Mouse (Mus musculus) ovary, postnatal 10 days (tissue): ENCODE measurements around the gene 2010111I01Rik.
"Not testable (repeated sequence)": the region's sequence is repeated elsewhere in the genome, so short reads cannot be mapped to it uniquely, and the experiment has no call there.

Experiments used
- DNase-seq: peaks from one replicate; pipeline ENCODE4 v3.0.0; 2022; ENCODE audit warnings: low spot score

The 2010111I01Rik gene

DNA sequence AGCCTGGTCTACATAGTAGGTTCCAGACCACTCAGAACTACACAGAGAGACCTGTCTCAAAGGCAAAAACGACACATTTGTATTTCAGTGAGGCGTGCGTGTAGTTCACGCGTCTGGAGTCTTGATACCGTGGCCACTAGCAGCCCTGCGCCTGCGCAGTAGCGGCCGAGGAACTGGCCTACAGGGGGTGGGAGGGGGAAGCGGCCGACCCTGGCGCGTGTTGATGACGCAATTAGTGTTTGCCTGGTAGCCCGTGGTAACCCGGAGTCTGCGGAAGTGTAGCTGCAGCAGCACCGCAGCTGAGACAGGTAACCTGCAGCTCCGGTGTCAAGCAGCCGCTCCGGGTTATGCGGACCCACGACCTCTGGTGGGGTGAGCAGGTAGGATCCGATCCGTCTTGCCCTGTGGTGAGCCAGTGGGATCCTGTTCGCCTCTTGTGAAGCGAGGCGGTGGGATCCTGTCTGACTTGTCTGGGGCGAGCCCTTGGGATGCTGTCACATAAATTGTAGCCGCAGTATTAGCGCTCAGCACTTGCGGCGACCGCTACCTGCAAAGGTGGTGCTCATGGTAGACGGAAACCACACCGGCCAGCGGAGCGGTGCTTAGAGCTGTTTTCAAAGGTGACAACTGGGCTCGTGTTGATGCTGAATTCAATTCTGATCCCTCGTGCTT lies at the start of gene 2010111I01Rik:
Gene 2010111I01Rik (plus strand): TSS at position 254 of the 672 bp plus-strand sequence.
- DNase-seq, result peak; percentile 97

DNA sequence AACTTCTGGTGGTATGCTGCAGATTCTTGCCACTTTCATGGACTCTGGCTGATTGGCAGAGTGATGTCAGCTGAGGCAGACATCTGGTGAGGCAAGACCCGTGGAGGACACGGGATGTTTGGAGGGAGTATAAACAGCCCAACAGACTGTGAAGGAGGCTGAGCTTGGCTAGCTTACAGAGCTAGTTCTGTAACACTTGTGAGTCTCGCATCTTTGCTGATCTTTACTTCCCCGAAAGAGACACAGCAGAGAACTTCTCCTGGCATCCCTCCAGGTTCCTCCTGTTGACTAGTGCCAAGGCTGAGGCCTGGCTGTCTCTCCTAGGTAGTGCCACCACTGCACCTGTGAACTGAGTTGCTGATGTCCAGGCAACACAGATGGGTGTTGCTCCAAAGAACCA lies 48.0 kb upstream of the 2010111I01Rik start:
- no peak for DNase-seq

DNA sequence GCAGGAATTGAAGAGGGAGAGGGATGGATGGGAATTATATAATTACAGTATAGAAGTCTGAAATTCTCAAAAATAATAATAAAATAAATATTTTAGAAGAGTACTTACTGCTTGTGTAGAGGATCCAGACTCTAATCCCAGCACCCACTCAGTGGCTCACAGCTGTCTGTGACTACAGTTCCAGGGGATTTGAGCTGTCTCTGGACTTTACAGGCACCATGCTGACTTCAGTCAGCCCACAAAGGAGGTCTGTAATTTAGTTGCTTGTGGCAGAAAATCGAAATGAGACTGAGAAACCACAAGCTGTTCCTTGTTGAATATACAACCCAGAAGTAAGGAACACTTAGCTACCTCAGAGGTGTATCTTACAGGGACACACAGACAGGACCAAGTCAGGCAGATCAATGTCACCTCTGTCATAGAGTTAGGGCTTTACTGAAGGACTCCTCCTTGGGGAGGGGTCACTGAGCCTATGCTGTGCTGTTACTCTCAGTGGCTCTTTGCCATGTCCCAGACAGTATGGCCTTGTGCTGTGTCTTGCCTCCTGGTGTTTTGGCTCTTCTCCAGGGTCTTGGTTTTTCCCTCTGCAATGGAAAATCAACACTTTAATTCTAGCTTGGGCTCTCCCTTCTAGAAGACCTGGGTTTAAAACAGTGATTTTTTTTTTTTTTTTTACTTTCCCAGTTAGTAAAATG lies 47.1 kb upstream of the 2010111I01Rik start:
- DNase-seq, result no peak

DNA sequence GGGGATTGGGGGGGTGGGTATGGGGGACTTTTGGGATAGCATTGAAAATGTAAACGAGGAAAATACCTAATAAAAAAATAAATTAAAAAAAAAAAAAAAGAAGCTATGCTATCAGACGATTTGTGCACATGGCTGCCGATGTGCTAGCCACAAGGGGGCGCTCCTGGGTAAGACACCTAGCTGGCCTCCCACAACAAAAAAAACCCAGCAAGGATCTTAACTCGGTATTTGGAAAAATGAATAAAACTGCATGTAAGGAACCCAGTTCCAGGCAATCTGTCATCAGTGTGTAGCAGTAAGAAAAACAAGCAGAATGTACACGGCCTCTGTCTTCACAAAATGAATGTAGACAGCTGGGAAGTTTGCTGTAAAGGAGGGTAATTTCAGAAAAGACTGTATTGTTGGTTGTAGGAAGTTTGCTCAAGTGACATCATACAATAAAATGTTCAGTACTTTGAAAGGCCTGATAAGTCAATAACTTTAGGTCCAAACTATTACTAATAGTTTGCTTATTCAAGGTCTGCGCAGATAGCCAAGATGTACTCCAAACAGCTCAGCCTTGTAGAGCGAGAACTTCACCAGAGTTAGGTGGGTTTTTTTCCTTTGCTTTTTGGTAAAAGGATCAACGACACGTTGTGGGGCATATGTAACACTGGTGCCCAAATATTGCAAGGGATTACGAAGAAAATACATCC lies 44.9 kb upstream of the 2010111I01Rik start:
- DNase-seq, result peak; percentile 49

DNA sequence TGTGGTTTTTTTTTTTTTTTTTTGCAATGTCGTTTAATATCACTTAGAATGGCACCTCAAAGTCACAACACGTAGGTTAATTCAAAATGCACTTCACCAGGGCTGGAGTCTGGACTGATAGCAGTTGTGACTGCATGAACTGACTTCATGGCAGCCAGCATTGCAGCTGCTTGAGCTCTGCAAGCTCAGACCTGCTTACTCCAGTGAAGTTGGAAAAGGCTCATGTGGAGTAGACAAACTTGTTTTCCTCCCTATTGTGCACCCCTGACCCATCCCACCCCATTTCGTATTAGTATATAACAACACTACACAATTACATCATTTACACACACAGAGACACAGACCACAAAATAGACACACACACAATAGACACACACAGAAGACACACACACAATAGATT lies 42.0 kb upstream of the 2010111I01Rik start:
- DNase-seq, result no peak

DNA sequence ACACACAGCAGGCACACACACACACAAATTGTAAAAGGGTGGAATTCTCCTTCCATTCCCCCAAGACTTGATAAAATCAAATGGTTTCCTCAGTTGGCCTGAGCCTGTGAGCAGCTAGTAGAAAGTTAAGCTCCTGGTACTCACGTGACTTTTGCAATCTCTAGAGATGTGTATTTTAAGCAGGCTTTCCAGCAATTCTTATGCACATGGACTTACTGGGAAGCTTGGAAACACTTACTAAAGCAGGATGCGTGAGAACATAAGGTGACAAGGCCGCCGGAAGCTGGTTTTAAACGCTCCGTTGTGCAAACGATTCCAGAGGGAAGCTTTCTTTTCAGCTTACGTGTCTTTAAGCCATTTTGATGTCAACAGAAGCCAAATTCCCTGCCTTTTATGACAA lies 41.5 kb upstream of the 2010111I01Rik start:
- no peak for DNase-seq

DNA sequence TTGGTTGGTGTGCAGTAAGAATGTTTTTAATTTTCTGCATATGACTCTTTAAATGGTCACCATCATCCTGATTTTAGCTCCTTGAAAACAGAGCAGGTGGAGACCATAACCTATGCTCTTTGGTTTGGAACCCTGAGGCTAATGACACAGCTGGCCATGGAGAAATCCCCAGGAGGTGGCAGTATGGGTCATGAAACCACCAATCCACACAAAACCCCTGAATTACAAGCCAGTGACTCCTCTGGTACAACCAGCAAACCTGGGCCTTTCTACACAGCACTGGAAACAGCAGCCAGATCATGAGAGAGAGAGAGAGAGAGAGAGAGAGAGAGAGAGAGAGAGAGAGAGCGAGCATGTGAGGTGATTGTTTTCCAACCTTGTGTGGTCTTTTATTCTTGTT lies 38.2 kb upstream of the 2010111I01Rik start:
- no peak for DNase-seq

DNA sequence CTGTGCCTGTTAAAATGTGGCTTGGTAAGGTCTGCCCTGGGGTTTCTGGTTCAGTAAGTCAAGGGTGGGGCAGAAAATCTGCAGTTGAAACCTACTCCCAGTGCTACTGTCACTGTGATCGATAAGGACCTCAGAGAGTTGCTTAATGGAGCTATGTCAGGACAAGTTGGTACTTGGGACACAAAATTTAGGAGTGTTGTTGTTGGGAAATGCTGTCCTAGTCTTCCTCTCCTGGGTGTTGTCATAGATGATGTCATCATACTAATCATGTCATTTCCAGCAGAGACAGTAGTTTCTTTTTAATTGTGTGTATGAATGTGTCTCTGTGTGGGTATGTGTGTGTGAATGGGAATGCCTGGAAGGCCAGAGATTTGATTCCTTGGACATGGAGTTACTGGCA lies 37.2 kb upstream of the 2010111I01Rik start:
- DNase-seq, result no peak

DNA sequence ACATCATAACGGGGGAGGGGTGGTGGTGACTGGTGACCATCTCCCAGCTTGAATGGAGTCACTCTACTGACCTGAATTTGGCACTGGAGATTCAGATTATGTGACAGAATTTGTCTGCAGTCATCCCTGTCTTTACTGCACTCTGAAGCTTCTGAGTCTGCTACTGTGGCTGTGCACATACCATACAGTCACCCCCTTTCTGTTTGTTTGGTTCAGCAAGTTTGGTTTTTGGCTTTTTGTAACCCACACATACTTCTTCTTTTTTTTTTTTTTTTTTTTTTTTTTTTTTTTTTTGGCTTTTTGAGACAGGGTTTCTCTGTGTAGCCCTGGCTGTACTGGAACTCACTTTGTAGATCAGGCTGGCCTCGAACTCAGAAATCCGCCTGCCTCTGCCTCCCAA lies 35.5 kb upstream of the 2010111I01Rik start:
- not testable (repeated sequence) for DNase-seq

DNA sequence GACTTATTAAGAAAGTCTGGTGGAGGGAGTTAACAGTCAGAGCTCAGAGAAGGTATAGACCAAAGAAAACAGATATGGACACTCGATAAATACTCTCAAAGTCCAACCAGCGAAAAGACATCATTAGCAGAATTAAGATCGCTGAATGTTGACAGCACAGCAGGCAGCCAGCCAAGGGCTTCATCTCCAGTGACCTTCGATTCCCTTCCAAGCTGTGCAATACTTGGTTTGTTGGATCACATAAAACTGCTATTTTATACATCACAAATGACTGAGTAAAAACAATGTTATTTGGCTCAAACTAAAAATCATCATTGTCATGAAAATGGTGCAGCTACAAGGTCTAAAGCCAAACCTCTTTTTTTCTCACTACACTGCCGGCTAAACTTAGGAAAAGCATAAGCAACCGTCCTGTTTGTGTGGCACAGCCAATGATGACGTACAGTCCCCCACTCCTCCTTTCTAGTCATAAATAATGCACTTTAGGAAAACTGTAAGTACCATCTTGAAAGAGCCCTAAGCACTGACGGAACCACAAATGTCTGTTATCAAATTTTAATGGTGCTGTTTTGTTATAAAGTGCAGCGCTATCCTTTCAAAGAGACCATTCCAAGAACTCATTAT lies 34.8 kb upstream of the 2010111I01Rik start:
- no peak for DNase-seq

DNA sequence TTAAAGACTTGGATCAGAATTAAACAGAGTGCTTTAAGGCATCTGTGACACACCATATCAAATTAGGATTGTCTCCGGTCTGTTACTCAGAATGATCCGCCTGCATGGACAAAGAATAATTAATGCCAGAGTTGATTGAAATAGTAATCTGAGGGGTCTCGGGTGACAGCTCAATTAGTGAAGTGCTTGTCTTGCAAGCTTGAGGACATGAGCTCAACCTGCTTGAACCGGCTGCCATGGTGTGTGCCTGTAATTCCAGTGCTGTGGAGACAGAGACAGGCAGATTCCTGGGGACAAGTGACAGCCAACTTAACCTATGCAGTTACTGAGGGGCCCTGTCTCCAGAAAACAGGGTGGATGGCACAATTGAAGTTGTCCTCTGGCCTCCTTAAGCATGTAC lies 32.2 kb upstream of the 2010111I01Rik start:
- DNase-seq, result no peak

DNA sequence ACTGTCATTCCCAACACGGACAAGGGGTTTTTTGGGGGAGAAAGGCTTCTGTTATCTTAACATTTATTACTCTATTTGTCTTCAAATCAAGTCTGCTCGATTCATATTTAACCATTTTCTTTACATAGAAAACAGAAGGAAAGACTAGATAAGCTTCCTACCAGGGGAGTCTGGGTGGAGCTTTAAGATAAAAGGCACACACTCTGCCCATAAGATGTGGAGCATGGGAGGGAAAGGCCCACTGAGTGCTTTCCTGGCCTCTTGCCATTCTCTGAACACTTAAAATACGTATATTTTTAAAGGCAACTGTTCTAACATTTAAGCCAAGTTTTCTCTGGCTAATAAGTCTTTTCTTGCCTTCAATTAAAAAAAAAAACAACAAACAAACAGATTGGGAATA lies 25.3 kb upstream of the 2010111I01Rik start:
- no peak for DNase-seq

DNA sequence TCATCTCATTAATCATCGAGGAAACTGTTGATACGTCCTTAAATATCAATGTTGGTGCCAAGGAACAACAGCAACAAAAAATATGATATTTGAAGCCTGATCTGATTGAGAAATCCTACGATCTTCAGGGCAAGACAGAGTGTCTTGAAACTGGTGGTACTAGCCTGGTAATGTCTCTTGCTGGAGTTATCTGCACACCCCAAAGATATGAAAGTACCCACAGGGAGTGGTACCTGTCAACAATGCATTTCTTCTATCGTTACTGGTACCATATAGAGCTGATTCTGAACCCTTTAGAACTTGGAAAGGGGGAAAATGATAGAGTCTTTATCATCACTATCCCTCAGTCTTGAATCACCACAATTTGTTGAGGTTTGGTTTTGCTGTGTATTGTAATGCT lies 24.9 kb upstream of the 2010111I01Rik start:
- no peak for DNase-seq

DNA sequence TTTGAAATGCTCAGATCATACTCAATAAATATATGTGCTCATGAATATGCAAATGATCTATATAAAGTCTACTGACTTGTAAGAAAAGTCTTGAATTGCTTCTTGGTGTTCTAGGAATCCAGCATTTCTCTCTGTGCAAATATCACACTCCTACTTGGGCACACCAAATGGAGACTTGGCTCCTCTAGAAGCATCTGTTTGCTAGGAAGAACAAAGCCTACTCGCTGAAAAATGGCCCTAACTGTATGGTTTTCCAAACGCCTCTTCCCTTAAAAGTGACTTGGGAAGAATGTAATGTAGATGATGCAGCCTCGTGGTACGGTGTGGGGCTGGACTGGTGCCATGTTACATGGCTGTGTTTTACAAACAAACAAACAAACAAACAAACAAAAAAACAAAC lies 24.0 kb upstream of the 2010111I01Rik start:
- no peak for DNase-seq

DNA sequence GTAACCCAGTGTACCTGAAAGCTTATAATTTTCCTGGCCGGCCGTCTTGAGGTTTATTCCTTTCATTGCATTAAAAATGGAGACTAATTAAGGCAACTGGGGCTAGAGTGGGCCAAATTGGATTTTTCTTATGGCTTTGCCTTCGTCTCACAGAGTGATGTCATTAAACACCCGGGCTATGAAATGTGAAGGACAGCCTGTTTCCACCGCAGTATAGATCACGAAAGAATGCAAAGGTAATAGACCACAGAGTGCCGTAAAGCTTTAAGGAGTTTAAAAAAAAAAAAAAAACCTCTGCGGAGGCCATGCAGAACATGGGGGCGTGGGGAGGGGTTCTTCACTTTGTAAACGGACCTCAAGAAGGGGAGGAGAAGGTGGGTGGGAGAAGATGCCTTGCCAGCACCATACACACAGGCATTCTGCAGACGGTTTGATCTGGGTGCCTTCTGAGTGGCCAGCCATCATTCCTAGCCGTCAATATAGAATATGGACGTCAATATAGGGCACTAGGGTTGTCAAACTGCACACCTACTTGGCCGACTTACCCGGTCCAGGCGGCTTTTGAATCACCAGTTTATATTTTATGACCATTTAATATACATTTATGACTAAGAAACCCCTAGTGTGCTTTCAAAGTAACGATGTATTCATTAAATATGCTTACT lies 23.2 kb upstream of the 2010111I01Rik start:
- no peak for DNase-seq

DNA sequence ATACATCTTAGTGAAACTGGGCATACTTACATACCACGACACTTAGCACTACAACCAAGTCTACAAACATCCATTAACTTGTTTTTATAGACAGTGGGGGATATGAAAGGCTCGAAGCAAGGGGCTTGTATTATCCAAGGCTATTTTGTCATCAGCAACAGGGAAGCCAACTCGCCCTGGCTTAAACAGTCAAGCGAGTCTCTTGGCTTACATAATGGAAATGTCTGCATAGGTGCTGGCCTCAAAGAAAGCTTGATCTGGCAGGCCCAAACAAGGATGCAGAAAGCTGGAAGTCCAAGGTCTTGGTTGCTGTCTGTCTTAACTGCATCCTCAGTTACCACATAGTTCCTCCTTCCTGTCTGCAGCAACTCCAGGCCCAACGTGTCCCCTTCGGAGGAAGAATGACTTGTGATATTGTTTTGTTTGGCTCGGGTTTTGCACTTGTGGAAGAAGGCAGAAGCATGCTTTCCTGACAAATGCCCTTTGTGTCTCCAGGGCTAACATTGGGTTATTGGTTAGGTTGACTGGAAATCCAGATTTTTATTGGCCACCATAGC lies 21.3 kb upstream of the 2010111I01Rik start:
- no peak for DNase-seq

DNA sequence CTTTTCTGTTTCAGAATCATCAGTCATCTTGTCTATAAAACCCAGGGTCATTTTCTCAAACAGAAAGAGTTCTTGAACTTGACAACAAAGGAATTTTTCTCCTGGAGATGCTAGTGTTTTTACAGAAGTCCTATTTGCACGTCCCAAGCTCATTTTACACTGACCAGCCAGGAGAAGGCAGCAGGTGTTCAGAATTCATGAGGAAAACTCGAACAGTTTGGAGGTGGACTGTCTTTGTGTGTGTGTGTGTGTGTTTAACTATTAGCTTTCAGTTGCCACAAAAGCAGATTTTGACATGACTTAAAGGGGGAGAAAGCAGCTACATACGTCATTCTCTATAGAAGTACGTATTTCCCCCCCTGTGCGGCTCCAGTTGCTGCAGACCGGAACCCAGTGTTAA lies 20.6 kb upstream of the 2010111I01Rik start:
- DNase-seq, result no peak

DNA sequence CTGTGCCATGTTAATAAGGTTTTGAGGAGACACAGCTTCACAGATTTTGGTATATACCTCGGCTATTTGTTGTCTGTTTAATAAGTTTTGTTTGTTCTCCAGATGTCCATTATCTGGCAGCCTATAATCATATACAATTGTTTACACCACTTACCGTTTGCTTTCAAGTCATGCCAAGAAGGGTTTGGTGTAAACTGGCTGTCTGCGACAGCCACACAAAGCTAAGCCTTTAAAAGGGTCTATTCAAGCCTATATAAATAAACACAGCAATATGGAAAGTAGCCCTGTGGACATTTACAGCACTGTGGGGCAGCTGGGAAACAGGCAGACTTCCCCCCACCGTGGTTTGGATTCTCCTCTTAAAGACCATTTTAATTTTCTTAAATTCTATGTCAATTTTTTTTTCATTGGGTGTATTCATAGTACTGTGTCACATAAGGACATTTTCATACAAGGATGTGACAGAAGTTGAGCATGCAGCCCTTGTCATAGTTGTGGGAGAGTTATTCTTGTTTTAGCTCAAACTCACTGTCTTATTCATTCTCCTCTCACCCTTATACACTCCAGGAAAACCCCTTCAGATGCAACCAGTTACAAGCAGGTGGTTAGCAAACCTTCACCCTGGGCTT lies 15.0 kb upstream of the 2010111I01Rik start:
- no peak for DNase-seq

DNA sequence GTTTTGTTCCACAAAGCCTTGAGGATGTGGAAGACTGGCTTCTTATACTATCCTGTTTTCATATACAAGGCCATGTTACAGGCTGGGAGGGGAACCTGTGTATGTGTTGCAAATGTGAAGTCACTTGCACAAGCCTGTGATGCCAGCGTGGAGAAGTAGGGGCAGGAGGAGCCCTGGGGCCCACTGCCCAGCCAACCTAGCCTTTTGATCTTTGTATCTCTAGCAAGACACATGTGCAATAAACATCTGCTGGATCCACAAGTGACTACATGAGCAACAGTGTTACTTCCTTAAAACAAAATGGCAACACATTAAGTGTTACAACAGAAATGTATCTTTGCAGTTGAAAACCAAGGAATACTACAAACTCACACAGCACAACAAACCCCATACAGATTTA lies 13.1 kb upstream of the 2010111I01Rik start:
- no peak for DNase-seq

DNA sequence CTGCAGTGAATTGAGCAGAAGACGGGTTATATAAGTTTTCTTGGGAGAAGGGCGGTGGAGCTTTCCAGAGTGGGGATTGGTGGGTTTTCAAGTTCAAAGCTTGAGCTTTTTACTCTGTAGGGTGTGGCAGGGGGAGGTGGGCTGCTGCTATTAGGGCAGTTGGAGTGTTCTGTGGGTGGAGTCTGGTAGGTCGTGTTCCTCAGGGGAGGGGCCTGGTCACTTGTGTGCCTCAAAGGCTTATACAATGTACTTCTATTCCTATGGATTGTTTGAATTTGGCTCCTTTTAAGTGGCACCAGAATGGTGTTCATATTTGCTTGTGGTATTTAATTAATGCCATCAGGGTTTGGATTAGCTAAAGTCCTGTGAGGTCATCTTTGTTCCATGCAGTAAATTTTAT lies 12.6 kb upstream of the 2010111I01Rik start:
- no peak for DNase-seq

DNA sequence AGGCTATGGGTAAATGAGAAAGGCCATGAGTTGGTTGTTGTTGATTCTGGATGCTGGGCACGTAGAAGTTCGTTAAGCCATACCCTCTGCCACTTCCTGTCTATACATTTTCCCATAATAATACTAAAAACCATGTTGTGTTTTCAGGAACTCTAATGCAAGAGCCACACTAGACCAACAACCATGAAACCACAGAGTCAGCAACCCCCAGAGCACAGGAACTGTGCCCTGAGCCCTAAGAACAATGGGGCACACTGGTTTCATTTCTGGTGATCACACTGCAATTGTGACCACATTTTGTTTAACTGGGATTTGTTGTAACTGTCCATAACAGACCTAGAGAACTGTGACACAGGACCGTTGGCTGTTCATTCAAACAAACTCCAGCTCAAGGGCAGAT lies 12.1 kb upstream of the 2010111I01Rik start:
- no peak for DNase-seq

DNA sequence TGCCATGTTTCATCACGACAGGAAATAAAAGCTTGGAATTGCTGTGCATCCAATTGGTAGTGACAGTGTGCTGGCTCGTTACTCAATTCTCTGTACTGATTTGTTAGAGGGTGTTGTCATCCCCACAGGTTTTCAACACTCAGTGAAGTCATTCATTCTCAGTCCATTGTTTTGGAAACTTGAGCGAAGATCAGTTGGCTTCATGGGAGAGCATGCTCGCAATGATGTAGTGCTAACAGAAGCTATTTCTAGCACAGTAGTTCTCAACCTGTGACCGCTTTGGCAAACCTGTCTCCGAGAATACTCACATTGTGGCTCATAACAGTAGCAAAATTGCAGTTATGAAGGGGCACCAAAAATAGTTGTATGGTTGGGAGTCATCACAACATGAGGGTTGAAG lies 8.7 kb upstream of the 2010111I01Rik start:
- no peak for DNase-seq
